Mouse (Mus musculus) liver, postnatal 0 days (tissue): ENCODE measurements at regions not wholly inside any gene's neighbourhood (a gene's known extent, or its start where the extent isn't known, plus 50 kb on each side); places are given as distances from the start of the nearest gene placed in this dataset.
A peak's percentile ranks its signal among the peaks of the same experiment; 100 is the strongest.
"Not testable (repeated sequence)": the region's sequence is repeated elsewhere in the genome, so short reads cannot be mapped to it uniquely, and the experiment has no call there.

Experiments
- ATAC-seq: fragments of 200-750 bp; cut with Nextera tagmentation; 2 replicates; pipeline ENCODE4 v1.8.0; 2017; ENCODE audit warnings: mild to moderate bottlenecking, moderate library complexity
- DNase-seq: peaks from one replicate; pipeline ENCODE4 v3.0.0-alpha.2; 2016
- H3K27ac ChIP-seq: fragments of 300-500 bp; sonication (generic); 2 replicates; pipeline ENCODE4 v1.5.1; 2014; ENCODE audit warnings: antibody characterized with exemption, moderate library complexity, mild to moderate bottlenecking, low read depth
- H3K27me3 ChIP-seq: fragments of 300-500 bp; sonication (generic); 2 replicates; pipeline ENCODE4 v1.6.1; 2014; ENCODE audit warnings: low read length, control low read depth, mixed read lengths; ENCODE audit not compliant: insufficient read depth
- H3K36me3 ChIP-seq: fragments of 300-500 bp; sonication (generic); replicated peaks from 2 replicates; pipeline ENCODE4 v1.6.1; 2014; ENCODE audit warnings: mild to moderate bottlenecking, control low read depth, low read length, moderate library complexity, mixed read lengths; ENCODE audit not compliant: insufficient read depth
- H3K4me1 ChIP-seq: fragments of 300-500 bp; sonication (generic); 2 replicates; pipeline ENCODE4 v1.6.1; 2014; ENCODE audit warnings: antibody characterized with exemption, mild to moderate bottlenecking, control low read depth; ENCODE audit not compliant: insufficient read depth
- H3K4me2 ChIP-seq: fragments of 300-500 bp; sonication (generic); 2 replicates; pipeline ENCODE4 v1.6.1; 2014; ENCODE audit warnings: low read depth, mild to moderate bottlenecking, low read length, moderate library complexity, mixed read lengths
- H3K4me3 ChIP-seq: fragments of 300-500 bp; sonication (generic); 2 replicates; pipeline ENCODE4 v1.5.1; 2014; ENCODE audit warnings: low read depth, low read length
- H3K9ac ChIP-seq: fragments of 300-500 bp; sonication (generic); replicated peaks from 2 replicates; pipeline ENCODE4 v1.6.1; 2014; ENCODE audit warnings: mild to moderate bottlenecking, moderate library complexity
- H3K9me3 ChIP-seq: fragments of 300-500 bp; sonication (generic); 2 replicates; pipeline ENCODE4 v1.6.1; 2016; ENCODE audit warnings: mild to moderate bottlenecking, control low read depth, low read length, mixed read lengths
- CTCF ChIP-seq: sonication (generic); IDR thresholded peaks from 2 replicates; pipeline ENCODE4 v1.5.1; 2016; ENCODE audit warnings: antibody characterized with exemption, low read depth
- EP300 ChIP-seq: IDR thresholded peaks from 2 replicates; pipeline ENCODE4 v1.6.1; 2016; ENCODE audit warnings: antibody characterized with exemption, low read depth, mild to moderate bottlenecking
- WGBS: fragments of 180-500 bp; shearing (Covaris S2); extraction: QIAGEN DNeasy Blood & Tissue Kit; methylation state at CpG from one replicate; pipeline ENCODE4 v1.1.7; 2014; ENCODE audit not compliant: insufficient replicate concordance; 5-methylcytosine and 5-hydroxymethylcytosine counted together

DNA sequence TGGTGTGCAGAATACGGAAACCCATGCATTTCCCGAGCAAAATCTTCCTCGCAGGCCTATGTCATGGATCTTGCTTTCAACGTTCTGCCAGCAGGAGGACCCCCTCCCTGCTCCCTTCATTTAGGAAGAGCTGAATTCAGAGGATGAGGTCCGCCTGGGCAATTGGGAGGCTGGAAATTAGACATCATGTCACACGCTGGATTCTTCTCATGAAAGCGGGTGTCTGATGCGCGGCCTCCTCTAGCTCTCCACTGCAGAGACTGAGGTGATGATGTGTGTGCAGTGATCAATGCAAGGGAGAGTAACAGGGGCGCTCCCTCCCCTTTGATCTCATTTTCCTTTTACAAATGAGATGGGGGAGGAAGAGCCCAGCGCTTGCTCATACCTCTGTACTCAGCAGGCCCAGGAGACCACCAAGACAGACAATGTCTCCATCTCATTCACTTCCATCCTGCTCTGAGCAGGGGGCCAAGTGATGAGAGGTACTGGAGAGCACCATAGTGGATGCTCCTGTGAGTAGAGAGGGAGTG lies 230.8 kb upstream of the Pbx1 start:
- DNase-seq = no peak

DNA sequence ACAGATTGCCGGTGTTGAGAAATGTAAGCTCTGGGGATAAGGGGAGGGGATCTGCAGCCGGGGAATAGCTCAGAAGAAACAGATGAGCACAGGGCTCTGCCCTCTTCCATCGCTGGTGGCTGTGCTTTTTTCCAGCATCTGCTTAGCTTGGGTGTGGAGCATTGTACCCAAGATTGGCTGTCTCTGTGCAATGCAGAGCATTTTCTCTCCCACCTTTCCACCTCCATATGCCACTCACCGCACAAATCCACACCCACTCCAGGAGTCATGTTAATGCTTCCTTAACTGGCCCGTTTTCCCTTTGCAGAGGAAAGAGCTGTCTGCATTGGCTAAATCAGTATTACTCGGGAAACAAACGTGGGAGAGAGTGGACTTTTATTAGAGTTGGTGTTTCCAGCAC lies 228.9 kb upstream of the Pbx1 start:
- ATAC-seq (no peak), DNase-seq (no peak)
- Histone ChIP-seq H3K27me3 (no peaks in the 10 kb centered on the region), H3K9me3 (no peaks in the 10 kb centered on the region), H3K9ac (no peak overlapping the region), H3K4me2 (no peak overlapping the region), H3K4me1 (no peaks in the 10 kb centered on the region), H3K27ac (no peak overlapping the region), H3K4me3 (no peak overlapping the region), H3K36me3 (no peaks in the 10 kb centered on the region)
- WGBS = 71% methylated on average over 7 of the region's 7 CpGs
- TF ChIP-seq CTCF (no peak), EP300 (no peak)

More for the DNA sequence above, 230.8 kb upstream of the Pbx1 start:
- Histone ChIP-seq H3K9ac (no peak overlapping the region), H3K4me3 (no peak overlapping the region), H3K4me1 (no peaks in the 10 kb centered on the region), H3K36me3 (no peaks in the 10 kb centered on the region), H3K27ac (no peak overlapping the region), H3K4me2 (no peak overlapping the region), H3K9me3 (no peaks in the 10 kb centered on the region), H3K27me3 (no peaks in the 10 kb centered on the region)
- no peak for ATAC-seq
- no peak for TF ChIP-seq CTCF
- 62% methylated on average over 11 of the region's 11 CpGs for WGBS

DNA sequence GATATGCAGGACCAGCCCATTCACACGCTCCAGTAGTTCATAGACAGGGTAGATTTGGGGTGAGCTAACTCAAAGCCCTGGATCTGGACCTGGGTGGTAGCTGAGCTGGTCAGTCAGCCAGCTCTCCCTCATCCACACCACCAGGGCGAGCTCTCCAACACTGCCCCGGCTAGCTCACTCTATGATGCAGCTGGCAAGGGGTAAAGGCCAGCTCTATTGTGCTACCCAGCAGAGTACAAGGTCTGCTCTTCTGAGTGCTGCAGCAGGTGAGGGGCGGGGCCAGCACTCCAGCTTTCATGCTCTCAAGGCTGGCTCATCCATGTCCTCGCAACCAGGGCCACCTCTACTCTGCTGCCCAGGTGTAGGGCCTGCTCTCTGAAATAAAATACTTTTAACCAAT lies 227.5 kb upstream of the Pbx1 start:
- H3K9me3 ChIP-seq = no peaks in the 10 kb centered on the region
- H3K9ac ChIP-seq = no peak overlapping the region
- H3K4me2 ChIP-seq = no peak overlapping the region
- ATAC-seq (0 out of 2 replicates have a peak, but pooled peaks have one; percentile 29), DNase-seq (no peak)
- H3K27me3 ChIP-seq = no peaks in the 10 kb centered on the region
- no peaks in the 10 kb centered on the region for H3K36me3 ChIP-seq
- H3K4me3 ChIP-seq = no peak overlapping the region
- no peak overlapping the region for H3K27ac ChIP-seq
- no peaks in the 10 kb centered on the region for H3K4me1 ChIP-seq
- TF ChIP-seq EP300 (no peak), CTCF (no peak)
- WGBS = 66% methylated on average over 5 of the region's 5 CpGs

GRCm38 (mm10) chr1:168632837-168633236 lies 200.8 kb upstream of the Pbx1 start:
- DNase-seq (no peak), ATAC-seq (no peak)
- WGBS = 70% methylated on average over 2 of the region's 2 CpGs
- Histone ChIP-seq H3K27me3 (no peaks in the 10 kb centered on the region), H3K36me3 (no peaks in the 10 kb centered on the region), H3K4me2 (no peak overlapping the region), H3K4me1 (no peaks in the 10 kb centered on the region), H3K9ac (no peak overlapping the region), H3K4me3 (no peak overlapping the region), H3K9me3 (no peaks in the 10 kb centered on the region), H3K27ac (no peak overlapping the region)
- no peak for TF ChIP-seq EP300
- TF ChIP-seq CTCF = no peak

- Histone ChIP-seq H3K4me2 (no peak overlapping the region), H3K36me3 (no peaks in the 10 kb centered on the region), H3K27ac (no peak overlapping the region), H3K4me1 (no peaks in the 10 kb centered on the region), H3K9me3 (no peaks in the 10 kb centered on the region), H3K9ac (no peak overlapping the region), H3K4me3 (no peak overlapping the region), H3K27me3 (no peaks in the 10 kb centered on the region)
- TF ChIP-seq CTCF (no peak), EP300 (no peak)
- 73% methylated on average over 2 of the region's 2 CpGs for WGBS
- DNase-seq = no peak
- ATAC-seq = no peak
These were observed 199.9 kb upstream of the Pbx1 start for GRCm38 (mm10) chr1:168631979-168632378.

- 63% methylated on average over 3 of the region's 3 CpGs for WGBS
- not testable (repeated sequence) for H3K4me2 ChIP-seq, ATAC-seq
These were observed 169.9 kb upstream of the Pbx1 start for GRCm38 (mm10) chr1:168601967-168602366.

DNA sequence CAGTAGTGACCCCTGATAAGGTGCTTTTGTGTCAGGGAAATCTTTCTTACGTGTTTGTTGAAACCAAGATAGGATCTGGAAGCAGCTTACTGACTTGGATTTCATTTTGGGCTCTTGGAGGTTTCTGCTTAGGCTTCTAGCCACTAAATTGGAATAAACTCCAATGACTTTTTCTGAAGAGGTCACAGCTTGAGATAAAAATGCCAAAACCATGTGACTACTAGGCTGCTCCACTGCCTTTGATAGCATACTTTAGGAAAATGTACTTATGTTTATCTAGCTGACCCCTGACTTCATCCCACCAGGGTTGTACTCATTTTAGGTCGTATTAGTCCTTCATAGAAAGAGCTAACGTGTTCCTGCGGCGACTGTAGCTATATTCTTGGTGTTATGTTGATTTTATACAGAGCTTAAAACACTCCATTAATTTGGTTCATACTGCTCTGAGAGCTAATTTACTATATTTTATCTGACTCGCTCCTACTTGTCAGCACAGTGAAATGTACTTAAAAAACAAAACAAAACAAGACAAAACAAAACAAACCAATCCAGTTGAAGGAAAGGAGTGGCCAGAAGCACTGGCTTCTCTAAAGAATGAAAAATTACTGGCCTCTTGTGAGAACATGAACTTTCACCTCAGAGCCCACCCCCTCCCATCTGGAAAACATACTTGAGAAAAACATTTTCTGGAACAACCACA lies 168.5 kb upstream of the Pbx1 start:
- 69% methylated on average over 6 of the region's 6 CpGs for WGBS
- ATAC-seq = peak; percentile 42
- no peaks in the 10 kb centered on the region for H3K36me3 ChIP-seq
- no peak overlapping the region for H3K4me2 ChIP-seq
- no peak overlapping the region for H3K9ac ChIP-seq
- peaks cover 3% of the 10 kb centered on the region for H3K4me1 ChIP-seq
- H3K27ac ChIP-seq = no peak overlapping the region
- no peak for DNase-seq
- TF ChIP-seq CTCF (no peak), EP300 (no peak)
- no peak overlapping the region for H3K4me3 ChIP-seq
- H3K9me3 ChIP-seq = no peaks in the 10 kb centered on the region
- no peaks in the 10 kb centered on the region for H3K27me3 ChIP-seq

More at GRCm38 (mm10) chr1:168601967-168602366, 169.9 kb upstream of the Pbx1 start:
- H3K9me3 ChIP-seq, H3K4me3 ChIP-seq, DNase-seq, H3K27me3 ChIP-seq, H3K36me3 ChIP-seq, H3K9ac ChIP-seq, H3K27ac ChIP-seq, H3K4me1 ChIP-seq: not testable (repeated sequence)
